Mouse (Mus musculus): Measurements from ENCODE around the gene Ppp1r16b. TPM values are rescaled to one million over a fixed set of nuclear protein-coding genes. Genes with fewer than 3 reads are reported as not detected.

Ppp1r16b gene
- polyA plus RNA-seq, 1 experiment from 2014 or later = 30.6 TPM

GRCm38 (mm10) chr2:158774886-158775285, 109.7 kb downstream of the Ppp1r16b start:
- Histone ChIP-seq H3K4me1 (ENCODE audit: insufficient read depth, low read depth, low read length) (peaks cover 24% of the 10 kb centered on the region), H3K4me2 (replicated peaks; ENCODE audit: low read depth, low read length) (no peak overlapping the region), H3K9me3 (ENCODE audit: low read length) (no peaks in the 10 kb centered on the region), H3K27ac (ENCODE audit: low read length) (no peak overlapping the region), H3K27me3 (replicated peaks; ENCODE audit: insufficient read depth, low read length) (no peaks in the 10 kb centered on the region), H3K9ac (replicated peaks; ENCODE audit: low read depth) (no peak overlapping the region), H3K36me3 (ENCODE audit: insufficient read depth, low read length) (no peaks in the 10 kb centered on the region), H3K4me3 (ENCODE audit: low read depth, low read length) (no peak overlapping the region)
- no peak for DNase-seq (ENCODE audit: low spot score)
- WGBS = 52% methylated on average over 8 of the region's 8 CpGs
- ATAC-seq = no peak
- TF ChIP-seq CTCF (IDR thresholded peaks at IDR 0.05) (no peak), EP300 (IDR thresholded peaks at IDR 0.05) (no peak)

- H3K4me1 ChIP-seq (ENCODE audit: insufficient read depth, low read depth, low read length) = peaks cover 17% of the 10 kb centered on the region; the same call in 1 of the 2 replicates
- no peak overlapping the region for H3K9ac ChIP-seq (replicated peaks; ENCODE audit: low read depth)
- DNase-seq (ENCODE audit: low spot score) (no peak), ATAC-seq (no peak)
- no peak overlapping the region for H3K4me3 ChIP-seq (ENCODE audit: low read depth, low read length)
- H3K27ac ChIP-seq (ENCODE audit: low read length) = no peak overlapping the region
- no peaks in the 10 kb centered on the region for H3K9me3 ChIP-seq (ENCODE audit: low read length)
- no peak overlapping the region for H3K4me2 ChIP-seq (replicated peaks; ENCODE audit: low read depth, low read length)
- WGBS = 66% methylated on average over 4 of the region's 4 CpGs
- no peaks in the 10 kb centered on the region for H3K36me3 ChIP-seq (ENCODE audit: insufficient read depth, low read length)
- TF ChIP-seq EP300 (IDR thresholded peaks at IDR 0.05) (no peak), CTCF (IDR thresholded peaks at IDR 0.05) (no peak)
- H3K27me3 ChIP-seq (replicated peaks; ENCODE audit: insufficient read depth, low read length) = no peaks in the 10 kb centered on the region
These were observed 111.5 kb downstream of the Ppp1r16b start for GRCm38 (mm10) chr2:158776716-158777115.

- no peak for TF ChIP-seq CTCF (IDR thresholded peaks at IDR 0.05)
- TF ChIP-seq EP300 (IDR thresholded peaks at IDR 0.05) = no peak
- H3K27ac ChIP-seq (ENCODE audit: low read length) = no peak overlapping the region
- H3K36me3 ChIP-seq (ENCODE audit: insufficient read depth, low read length) = no peaks in the 10 kb centered on the region
- H3K4me1 ChIP-seq (ENCODE audit: insufficient read depth, low read depth, low read length) = peaks cover 17% of the 10 kb centered on the region; the same call in 1 of the 2 replicates
- no peak overlapping the region for H3K4me2 ChIP-seq (replicated peaks; ENCODE audit: low read depth, low read length)
- DNase-seq (ENCODE audit: low spot score) (no peak), ATAC-seq (0 out of 2 replicates have a peak, but pooled peaks have one; percentile 3)
- WGBS = 23% methylated on average over 6 of the region's 6 CpGs
- no peak overlapping the region for H3K4me3 ChIP-seq (ENCODE audit: low read depth, low read length)
- H3K9ac ChIP-seq (replicated peaks; ENCODE audit: low read depth) = no peak overlapping the region
- no peaks in the 10 kb centered on the region for H3K27me3 ChIP-seq (replicated peaks; ENCODE audit: insufficient read depth, low read length)
- H3K9me3 ChIP-seq (ENCODE audit: low read length) = no peaks in the 10 kb centered on the region
These were observed 112.3 kb downstream of the Ppp1r16b start for GRCm38 (mm10) chr2:158777490-158777889.

- DNase-seq (ENCODE audit: low spot score) (peak; percentile 61), ATAC-seq (peak; percentile 68)
- H3K27ac ChIP-seq (ENCODE audit: low read length) = no peak overlapping the region
- no peak overlapping the region for H3K9ac ChIP-seq (replicated peaks; ENCODE audit: low read depth)
- H3K27me3 ChIP-seq (replicated peaks; ENCODE audit: insufficient read depth, low read length) = no peaks in the 10 kb centered on the region
- WGBS = 40% methylated on average over 7 of the region's 7 CpGs
- no peak overlapping the region for H3K4me2 ChIP-seq (replicated peaks; ENCODE audit: low read depth, low read length)
- no peaks in the 10 kb centered on the region for H3K9me3 ChIP-seq (ENCODE audit: low read length)
- TF ChIP-seq CTCF (IDR thresholded peaks at IDR 0.05) = no peak
- no peak overlapping the region for H3K4me3 ChIP-seq (ENCODE audit: low read depth, low read length)
- H3K4me1 ChIP-seq (ENCODE audit: insufficient read depth, low read depth, low read length) = peaks cover 17% of the 10 kb centered on the region; the same call in 1 of the 2 replicates
- H3K36me3 ChIP-seq (ENCODE audit: insufficient read depth, low read length) = no peaks in the 10 kb centered on the region
These were observed 113.2 kb downstream of the Ppp1r16b start for GRCm38 (mm10) chr2:158778349-158778748.

- no peak overlapping the region for H3K27ac ChIP-seq (ENCODE audit: low read length)
- WGBS = 90% methylated on average over 7 of the region's 7 CpGs
- H3K9ac ChIP-seq (replicated peaks; ENCODE audit: low read depth) = no peak overlapping the region
- peaks cover 17% of the 10 kb centered on the region; the same call in 1 of the 2 replicates for H3K4me1 ChIP-seq (ENCODE audit: insufficient read depth, low read depth, low read length)
- ATAC-seq (no peak), DNase-seq (ENCODE audit: low spot score) (no peak)
- no peaks in the 10 kb centered on the region for H3K27me3 ChIP-seq (replicated peaks; ENCODE audit: insufficient read depth, low read length)
- H3K36me3 ChIP-seq (ENCODE audit: insufficient read depth, low read length) = no peaks in the 10 kb centered on the region
- H3K9me3 ChIP-seq (ENCODE audit: low read length) = no peaks in the 10 kb centered on the region
- no peak overlapping the region for H3K4me2 ChIP-seq (replicated peaks; ENCODE audit: low read depth, low read length)
- TF ChIP-seq EP300 (IDR thresholded peaks at IDR 0.05) (no peak), CTCF (IDR thresholded peaks at IDR 0.05) (no peak)
- H3K4me3 ChIP-seq (ENCODE audit: low read depth, low read length) = no peak overlapping the region
These were observed 115.9 kb downstream of the Ppp1r16b start for GRCm38 (mm10) chr2:158781126-158781525.

GRCm38 (mm10) chr2:158786927-158787795, 122.0 kb downstream of the Ppp1r16b start:
- no peaks in the 10 kb centered on the region for H3K27me3 ChIP-seq (replicated peaks; ENCODE audit: insufficient read depth, low read length)
- peak; percentile 32 for DNase-seq (ENCODE audit: low spot score)
- no peak overlapping the region for H3K4me3 ChIP-seq (ENCODE audit: low read depth, low read length)
- no peak overlapping the region for H3K27ac ChIP-seq (ENCODE audit: low read length)
- TF ChIP-seq CTCF (IDR thresholded peaks at IDR 0.05) (no peak), EP300 (IDR thresholded peaks at IDR 0.05) (no peak)
- no peak for ATAC-seq
- H3K4me2 ChIP-seq (replicated peaks; ENCODE audit: low read depth, low read length) = no peak overlapping the region
- no peaks in the 10 kb centered on the region for H3K9me3 ChIP-seq (ENCODE audit: low read length)
- 68% methylated on average over 14 of the region's 14 CpGs for WGBS
- H3K36me3 ChIP-seq (ENCODE audit: insufficient read depth, low read length) = no peaks in the 10 kb centered on the region
- no peak overlapping the region for H3K9ac ChIP-seq (replicated peaks; ENCODE audit: low read depth)
- no peaks in the 10 kb centered on the region for H3K4me1 ChIP-seq (ENCODE audit: insufficient read depth, low read depth, low read length)
